In genomic region chr4:137781949-137782348, GRCm38 (mm10) we compare ENCODE assay signal across 14 mouse cellular contexts. TPM values are rescaled to one million over a fixed set of nuclear protein-coding genes. Genes with fewer than 3 reads are reported as not detected.
"Had no signal": no experiment of that assay in that cellular context is flagged by ENCODE, and none has a peak within 500 bp of the region (broad histone marks: within the 10 kb centered on the region; RNA-seq: fewer than 3 reads in every experiment).

No protein-coding gene starts in this region.

- H3K4me2 ChIP-seq: intestine, embryonic 15.5 days; lung, embryonic 14.5 days; midbrain, embryonic 12.5 days had no signal

- H3K4me1 ChIP-seq: megakaryocyte, embryonic 14.5 days had no signal

- H3K36me3 ChIP-seq: intestine, embryonic 15.5 days; limb, embryonic 10.5 days; midbrain, embryonic 12.5 days had no signal

- H3K4me3 ChIP-seq: intestine, embryonic 15.5 days; left cerebral cortex, adult 2 months; limb, embryonic 10.5 days; megakaryocyte, embryonic 14.5 days; midbrain, embryonic 12.5 days had no signal

- DNase-seq: kidney, adult 18-20 months; kidney, postnatal 14 days; lung, embryonic 14.5 days; lung, postnatal 14 days; right cerebral cortex, postnatal 4 days; spleen, adult 18-20 months; thymus, adult 2 months; thymus, postnatal 36 days had no signal

- ATAC-seq: intestine, embryonic 15.5 days had no signal

- H3K27me3 ChIP-seq: intestine, embryonic 15.5 days; midbrain, embryonic 12.5 days had no signal

- H3K9ac ChIP-seq: intestine, embryonic 15.5 days; lung, embryonic 14.5 days; midbrain, embryonic 12.5 days had no signal

- H3K27ac ChIP-seq: intestine, embryonic 15.5 days; left cerebral cortex, adult 2 months; limb, embryonic 10.5 days; macrophage; midbrain, embryonic 12.5 days had no signal

- H3K9me3 ChIP-seq: intestine, embryonic 15.5 days; limb, embryonic 10.5 days; megakaryocyte, embryonic 14.5 days; midbrain, embryonic 12.5 days had no signal

RNA-seq across cellular contexts. Expression of gene Alpl, which starts 14.2 kb away (rescaled TPM):
- polyA plus RNA-seq: macrophage had no signal
